Mouse (Mus musculus): ENCODE data around the gene Fam221a.

DNA sequence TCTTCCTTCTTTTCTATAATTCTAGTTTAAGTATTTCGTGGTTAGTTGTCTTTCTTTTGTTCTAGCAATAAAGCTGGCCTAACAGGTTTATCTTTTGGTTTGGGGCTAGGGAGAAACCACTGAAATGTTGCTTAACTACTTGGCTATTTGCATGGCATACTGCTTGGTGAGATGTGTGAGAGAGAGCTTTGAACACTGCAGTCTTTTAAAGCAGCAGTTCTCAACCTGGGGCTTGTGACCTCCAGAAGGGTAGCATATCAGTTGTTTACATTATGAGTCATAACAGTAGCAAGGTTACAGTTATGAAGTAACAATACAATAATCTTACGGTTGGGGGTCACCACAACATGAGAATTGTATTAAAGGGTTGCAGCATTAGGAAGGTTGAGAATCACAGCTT is 44.6 kb upstream of the Fam221a start:
- no peak for TF ChIP-seq POLR2A (IDR thresholded peaks at IDR 0.05; ENCODE audit: low read depth, low read length)
- no peak for TF ChIP-seq CTCF (IDR thresholded peaks at IDR 0.05; ENCODE audit: extremely low read depth, insufficient read depth, insufficient read length, insufficient replicate concordance)

Data from spleen, adult 2 months (tissue).